Mouse (Mus musculus): ENCODE results near the gene Znrf1.
A peak's percentile ranks its signal among the peaks of the same experiment; 100 is the strongest.

Znrf1 gene

DNA sequence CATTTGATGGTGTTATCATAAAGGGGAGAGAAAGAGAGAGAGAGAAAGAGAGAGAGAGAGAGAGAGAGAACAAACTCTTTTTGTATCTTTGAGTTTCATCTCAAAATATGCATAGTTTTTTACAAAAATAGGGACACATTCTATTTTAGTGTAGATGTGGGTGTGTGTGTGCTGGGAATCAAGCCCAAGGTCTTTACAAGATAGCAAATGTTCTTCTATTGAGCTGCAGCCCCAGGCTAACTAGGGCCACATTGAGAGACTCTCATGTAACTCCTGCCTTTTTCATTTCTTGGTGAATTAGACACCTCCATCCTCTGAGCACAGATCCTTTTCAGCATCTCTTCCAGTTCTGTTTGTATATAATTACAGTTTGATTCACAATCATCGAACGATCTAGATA lies 105.2 kb downstream of the Znrf1 start:
- DNase-seq, result no peak

- DNase-seq, result no peak
Measured at GRCm38 (mm10) chr8:111642496-111642895, 106.6 kb downstream of the Znrf1 start.

DNA sequence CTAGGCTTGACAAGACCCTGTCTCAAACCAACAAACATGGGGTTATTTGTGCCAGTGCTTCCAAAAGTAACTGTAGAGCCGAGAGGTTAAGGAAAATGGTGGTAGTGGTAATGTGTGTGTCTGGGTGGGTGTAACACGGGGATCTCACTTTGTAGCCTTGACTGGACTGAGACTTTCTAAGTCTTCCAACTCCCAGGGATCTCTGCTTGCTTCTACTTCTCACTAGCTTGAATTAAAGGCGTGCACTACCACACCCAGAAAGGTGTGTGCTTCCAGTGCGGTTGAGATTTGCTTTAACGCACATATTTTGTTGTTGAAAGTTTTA lies 107.0 kb downstream of the Znrf1 start:
- DNase-seq, result no peak

- peak; percentile 92 to 94 for DNase-seq
Measured at GRCm38 (mm10) chr8:111643264-111644141, 107.6 kb downstream of the Znrf1 start, which contains the start of gene Zfp1. Zfp1 (plus strand) TSS chr8:111643401.

DNA sequence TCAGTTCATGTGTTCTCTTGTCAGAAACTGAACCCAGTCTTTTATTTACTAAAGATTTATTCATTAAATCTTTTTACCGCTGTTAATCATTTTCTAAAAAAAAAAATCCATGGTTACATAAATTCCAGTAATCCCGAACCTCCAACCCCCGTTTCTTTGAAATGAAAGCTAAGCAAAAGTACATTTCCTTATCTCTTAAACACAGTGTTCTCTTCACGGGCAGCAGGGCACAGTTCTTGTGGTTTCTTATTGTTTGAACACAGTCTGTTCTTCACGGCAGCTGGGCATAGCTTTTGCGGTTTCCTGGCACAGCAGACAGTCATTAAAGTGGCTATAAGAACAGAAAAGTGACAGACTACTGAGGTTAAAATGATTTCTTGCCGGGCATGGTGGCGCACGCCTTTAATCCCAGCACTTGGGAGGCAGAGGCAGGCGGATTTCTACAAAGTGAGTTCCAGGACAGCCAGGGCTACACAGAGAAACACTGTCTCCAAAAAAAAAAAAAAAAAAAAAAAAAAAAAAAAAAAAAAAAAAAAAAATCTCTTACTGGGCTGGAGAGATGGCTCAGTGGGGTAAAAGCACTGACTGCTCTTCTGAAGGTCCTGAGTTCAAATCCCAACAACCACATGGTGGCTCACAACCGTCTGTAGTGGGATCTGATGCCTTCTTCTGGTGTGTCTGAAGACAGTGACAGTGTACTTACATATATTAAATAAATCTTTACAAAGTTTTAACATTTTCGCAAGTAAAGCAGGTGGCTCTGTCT lies 108.6 kb downstream of the Znrf1 start:
- DNase-seq, result peak; percentile 59 to 70

DNA sequence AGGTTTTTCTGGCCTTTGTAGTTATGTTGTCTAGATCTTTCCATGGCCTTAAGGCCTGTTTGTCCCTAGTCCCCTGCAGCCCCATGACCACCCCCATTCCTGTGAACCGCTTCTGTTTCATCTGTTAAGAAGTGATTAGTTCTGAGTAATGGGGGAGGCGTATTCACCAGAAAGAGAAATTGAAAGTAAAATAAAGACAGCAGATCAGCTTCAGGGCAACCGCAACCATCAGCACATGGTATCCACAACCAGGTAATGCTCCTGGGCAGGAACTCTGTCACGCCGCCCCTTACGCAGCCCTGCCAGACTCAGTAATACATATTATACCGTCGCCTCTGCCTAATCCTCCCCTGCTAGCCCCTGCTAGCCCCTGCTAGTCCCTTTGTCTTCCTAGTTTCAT lies 109.8 kb downstream of the Znrf1 start:
- DNase-seq, result no peak

- no peak for DNase-seq
Measured at GRCm38 (mm10) chr8:111648834-111649233, 112.9 kb downstream of the Znrf1 start.

- DNase-seq, result no peak
Measured at GRCm38 (mm10) chr8:111650651-111651050, 114.8 kb downstream of the Znrf1 start.

DNA sequence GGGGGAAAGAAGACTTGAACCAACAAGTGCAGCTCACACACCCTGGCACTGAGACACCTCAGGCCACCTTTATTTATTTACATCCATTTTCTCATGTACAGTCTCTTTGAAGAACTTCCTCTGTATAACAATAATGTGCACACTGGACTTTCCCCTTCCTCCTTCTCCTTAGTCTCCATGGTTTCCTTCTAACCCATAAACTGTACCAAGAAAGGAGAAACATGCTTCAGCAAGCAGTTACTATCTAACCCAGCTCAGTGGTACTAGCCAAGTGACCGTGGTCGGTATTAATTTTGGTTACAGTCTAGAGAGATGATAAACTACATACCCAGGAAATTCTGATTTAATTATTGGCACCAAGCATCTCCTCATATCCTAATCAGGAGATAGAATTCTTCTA lies 117.6 kb downstream of the Znrf1 start:
- DNase-seq, result no peak

GRCm38 (mm10) chr8:111657312-111657854 lies 121.5 kb downstream of the Znrf1 start:
- no peak for DNase-seq

GRCm38 (mm10) chr8:111658819-111659423 lies 123.0 kb downstream of the Znrf1 start:
- peak; percentile 15 to 43 for DNase-seq

GRCm38 (mm10) chr8:111662473-111662872 lies 126.6 kb downstream of the Znrf1 start:
- peak; percentile 78 to 83 for DNase-seq

DNA sequence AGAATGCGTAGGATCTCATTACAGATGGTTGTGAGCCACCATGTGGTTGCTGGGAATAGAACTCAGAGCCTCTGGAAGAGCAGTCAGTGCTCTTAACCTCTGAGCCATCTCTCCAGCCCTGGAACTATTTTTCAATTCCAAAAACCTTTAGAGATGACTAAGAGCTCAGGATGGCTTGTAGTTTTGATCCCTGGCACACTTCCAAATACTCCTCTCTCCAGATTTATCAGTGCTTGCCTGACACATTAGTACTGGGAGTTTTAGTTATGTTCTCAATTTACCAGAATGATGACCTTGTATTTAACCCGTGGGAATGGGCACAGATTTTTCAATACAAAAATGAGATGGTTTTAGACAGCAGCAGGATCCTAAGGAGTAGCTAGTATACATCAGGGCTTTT lies 130.9 kb downstream of the Znrf1 start:
- no peak for DNase-seq

Measured in lung, adult 18-20 months (tissue).